Mouse (Mus musculus) megakaryocyte, embryonic 14.5 days (primary cell): Measurements from ENCODE around the gene Btbd8.

Source experiments
- FLI1 ChIP-seq: IDR thresholded peaks from 2 replicates; pipeline ENCODE4 v1.6.1; 2012; ENCODE audit warnings: low read length, inconsistent platforms, mixed read lengths
- GATA1 ChIP-seq: IDR thresholded peaks from 3 replicates; pipeline ENCODE4 v1.6.1; 2012; ENCODE audit warnings: mixed read lengths, low read length, inconsistent platforms, borderline replicate concordance

DNA sequence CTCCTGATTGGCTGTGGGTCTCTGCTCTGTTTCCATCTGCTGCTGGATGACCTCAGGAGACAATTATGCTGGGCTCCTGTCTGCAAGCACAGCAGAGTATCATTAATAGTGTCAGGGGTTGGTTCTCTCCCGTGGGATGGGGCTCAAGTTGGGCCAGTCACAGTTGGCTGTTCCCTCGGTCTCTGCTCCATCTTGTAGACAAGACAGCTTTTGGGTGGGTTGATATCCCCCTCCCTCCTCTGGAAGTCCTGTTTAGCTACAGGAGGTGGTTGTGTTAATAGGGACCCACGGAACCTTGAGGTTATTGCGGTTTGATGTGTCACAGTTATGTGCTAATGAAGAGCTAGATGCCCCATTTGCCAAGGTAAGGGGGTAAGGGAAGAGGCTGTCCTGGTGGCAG, 51.2 kb downstream of the Btbd8 start:
- TF ChIP-seq FLI1, result no peak
- TF ChIP-seq GATA1, result no peak
